Mouse (Mus musculus) G1E (cell line): ENCODE results near the gene Ldlr.

ENCODE experiments used
- CTCF ChIP-seq: IDR thresholded peaks from 2 replicates; pipeline ENCODE4 v1.5.1; 2012; ENCODE audit warnings: low read depth, low read length, inconsistent platforms, mixed read lengths
- TAL1 ChIP-seq: conservative IDR thresholded peaks from 2 replicates; pipeline ENCODE4 v1.6.1; 2012; ENCODE audit warnings: low read depth, low read length, inconsistent platforms, mixed read lengths

DNA sequence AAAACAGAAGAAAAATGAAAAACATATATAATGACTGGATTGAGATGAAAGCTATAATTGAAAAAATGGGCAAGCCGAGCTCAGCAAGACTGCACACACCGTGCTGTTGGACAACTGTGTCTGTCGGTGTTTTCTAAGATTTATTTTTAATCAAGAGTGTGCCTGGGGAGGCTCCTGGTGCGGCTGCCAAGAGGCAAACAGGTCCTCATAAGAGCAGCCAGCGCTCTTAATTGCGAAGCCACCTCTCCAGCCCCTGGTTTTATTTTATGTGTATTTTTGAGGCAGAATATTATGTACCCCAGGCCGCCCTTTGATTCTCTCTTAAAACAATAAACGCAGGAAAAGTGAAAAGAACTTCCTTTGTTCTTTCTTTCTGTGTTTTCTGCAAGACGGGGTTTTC lies 65.0 kb downstream of the Ldlr start:
- TF ChIP-seq CTCF (no peak), TAL1 (no peak)
